In genomic region chr11:95076536-95077111, GRCm38 (mm10) we compare ENCODE assay signal across 8 mouse cellular contexts. TPM values are rescaled to one million over a fixed set of nuclear protein-coding genes. Genes with fewer than 3 reads are reported as not detected.
A peak's percentile ranks its signal among the peaks of the same experiment; 100 is the strongest.
DNase-seq lines count a peak whose midpoint lies in the region; ATAC-seq and TF ChIP-seq lines count a peak whose summit lies in the region.

Gene Itga3, minus strand, starts transcription at chr11:95076801.

- TF ChIP-seq EP300 in CH12.LX (IDR thresholded peaks at IDR 0.05; ENCODE audit: low read length), result 0 out of 2 replicates have a peak, but pooled peaks have one; percentile 12

- dilution Hi-C loops in CH12.LX (cut with MboI; ENCODE audit: extremely low pct_ligation_motif_present, extremely low pct_unique_long_range_greater_than_20kb, low sequenced_read_pairs), result no loop called here

- intact Hi-C loops in heart, postnatal 25 days (cut with DNase I), result loop anchor here (1.0 kb wide), 1 partner anchor 30 kb away; no protein-coding TSS in a partner anchor

- peak within 1 kb of the TSS; percentile 64 to 82 (median 75) for H3K4me3 ChIP-seq in CH12.LX (replicated peaks in 1 of 3; ENCODE audit: low read depth in 2 of 3, low read length in 2 of 3, poor library complexity in 1 of 3)
- peak within 1 kb of the TSS; percentile 56 for H3K4me3 ChIP-seq in forebrain, embryonic 14.5 days (ENCODE audit: low read depth, low read length)
- H3K4me3 ChIP-seq in liver, embryonic 16.5 days (ENCODE audit: low read depth, low read length), result peak within 1 kb of the TSS; percentile 55
- peak within 1 kb of the TSS; percentile 55 for H3K4me3 ChIP-seq in olfactory bulb, adult 2 months (ENCODE audit: insufficient read depth, low read depth, low read length)

- TF ChIP-seq CTCF in CH12.LX (conservative IDR thresholded peaks at IDR 0.05 in 1 of 2, IDR thresholded peaks at IDR 0.05 in 1 of 2; ENCODE audit: low read depth in 2 of 2, low read length in 2 of 2), result no peak
- TF ChIP-seq CTCF in brain, embryonic 14.5 days (IDR thresholded peaks at IDR 0.05; ENCODE audit: borderline replicate concordance, extremely low read depth, insufficient read depth, insufficient read length), result no peak
- TF ChIP-seq CTCF in olfactory bulb, adult 2 months (IDR thresholded peaks at IDR 0.05; ENCODE audit: insufficient read depth, low read depth, low read length), result no peak

- H3K4me2 ChIP-seq in CH12.LX (ENCODE audit: insufficient read depth, low read depth, poor library complexity, severe bottlenecking), result peak within 1 kb of the TSS; percentile 58
- H3K4me2 ChIP-seq in forebrain, embryonic 14.5 days (ENCODE audit: low read length), result peak within 1 kb of the TSS; percentile 89
- H3K4me2 ChIP-seq in liver, embryonic 16.5 days (ENCODE audit: low read depth, low read length), result peak within 1 kb of the TSS; percentile 34

- peak within 1 kb of the TSS; percentile 56 for H3K27ac ChIP-seq in CH12.LX (ENCODE audit: insufficient read depth, low read depth)
- no peak within 1 kb of the TSS for H3K27ac ChIP-seq in forebrain, embryonic 14.5 days (ENCODE audit: low read depth, low read length)
- H3K27ac ChIP-seq in liver, embryonic 16.5 days (ENCODE audit: low read length), result peak within 1 kb of the TSS; percentile 40; the same call in 1 of the 2 replicates
- no peak within 1 kb of the TSS for H3K27ac ChIP-seq in olfactory bulb, adult 2 months (ENCODE audit: insufficient read depth, low read depth, low read length)

- DNase-seq in CH12.LX (ENCODE audit: extremely low read depth), result peak; percentile 74
- peak; percentile 78 for DNase-seq in brain, embryonic 14.5 days (ENCODE audit: low read depth)
- DNase-seq in forebrain, embryonic 14.5 days (ENCODE audit: low spot score), result peak; percentile 66
- DNase-seq in heart, postnatal 25 days (ENCODE audit: low spot score), result peak; percentile 52
- peak; percentile 40 for DNase-seq in layer of hippocampus, adult 11-12 months (ENCODE audit: low spot score)
- DNase-seq in thymus, postnatal 4 days, result peak; percentile 68

- no peak for TF ChIP-seq RAD21 in CH12.LX (IDR thresholded peaks at IDR 0.05; ENCODE audit: low read depth, low read length)

- peaks cover 27% of the 10 kb centered on the region for H3K27me3 ChIP-seq in CH12.LX (replicated peaks)
- H3K27me3 ChIP-seq in forebrain, embryonic 14.5 days (replicated peaks; ENCODE audit: control insufficient read depth, insufficient read depth, low read length), result peaks cover 13% of the 10 kb centered on the region; the same call in 1 of the 2 replicates
- H3K27me3 ChIP-seq in liver, embryonic 16.5 days (ENCODE audit: control insufficient read depth, insufficient read depth, low read depth, low read length), result peaks cover 48% of the 10 kb centered on the region

- H3K9ac ChIP-seq in CH12.LX (ENCODE audit: insufficient read depth, low read depth), result peak within 1 kb of the TSS; percentile 46
- peak within 1 kb of the TSS; percentile 68 for H3K9ac ChIP-seq in forebrain, embryonic 14.5 days (ENCODE audit: low read length)
- H3K9ac ChIP-seq in liver, embryonic 16.5 days (ENCODE audit: low read depth, low read length), result peak within 1 kb of the TSS; percentile 19

- under 1% methylated on average over 51 of the region's 51 CpGs for WGBS in forebrain, embryonic 14.5 days
- WGBS in liver, embryonic 16.5 days (ENCODE audit: insufficient replicate concordance), result 1% methylated on average over 39 of the region's 51 CpGs
- under 1% methylated on average over 50 of the region's 51 CpGs for WGBS in olfactory bulb, adult 2 months

- in situ Hi-C loops in CH12.LX (cut with MboI; ENCODE audit: low pct_ligation_motif_present, low pct_unique_long_range_greater_than_20kb, low sequenced_read_pairs), result no loop called here

- peak; percentile 69 for TF ChIP-seq POLR2A in CH12.LX (IDR thresholded peaks at IDR 0.05; ENCODE audit: low read depth, low read length)
- peak; percentile 15; the same call in 1 of the 2 replicates for TF ChIP-seq POLR2A in brain, embryonic 14.5 days (IDR thresholded peaks at IDR 0.05; ENCODE audit: borderline replicate concordance, extremely low read depth, insufficient read depth, insufficient read length, poor library complexity, severe bottlenecking)
- TF ChIP-seq POLR2A in olfactory bulb, adult 2 months (IDR thresholded peaks at IDR 0.05; ENCODE audit: insufficient read depth, low read depth, low read length), result no peak

- peak; percentile 73 for ATAC-seq in forebrain, embryonic 14.5 days
- ATAC-seq in liver, embryonic 16.5 days (ENCODE audit: low read depth), result peak; percentile 85

- peaks cover 24% of the 10 kb centered on the region for H3K79me2 ChIP-seq in CH12.LX (replicated peaks; ENCODE audit: control insufficient read depth, extremely low read depth, insufficient read depth, poor library complexity, severe bottlenecking)

- H3K4me1 ChIP-seq in CH12.LX (ENCODE audit: control insufficient read depth in 1 of 2, insufficient read depth in 2 of 2), result peaks cover 26 to 63% of the 10 kb centered on the region in 2 experiments
- H3K4me1 ChIP-seq in forebrain, embryonic 14.5 days (ENCODE audit: control insufficient read depth, insufficient read depth, low read length), result 0 out of 2 replicates have a peak, but pooled peaks cover 3% of the 10 kb centered on the region
- H3K4me1 ChIP-seq in liver, embryonic 16.5 days (ENCODE audit: control insufficient read depth, low read depth, low read length), result peaks cover 5% of the 10 kb centered on the region
- H3K4me1 ChIP-seq in olfactory bulb, adult 2 months (ENCODE audit: control insufficient read depth, insufficient read depth, low read length), result peaks cover 24% of the 10 kb centered on the region

- peaks cover 0 to 6% of the 10 kb centered on the region in 2 experiments for H3K36me3 ChIP-seq in CH12.LX (replicated peaks in 1 of 2; ENCODE audit: control insufficient read depth in 1 of 2, insufficient read depth in 1 of 2, low read length in 1 of 2)
- no peaks in the 10 kb centered on the region for H3K36me3 ChIP-seq in forebrain, embryonic 14.5 days (ENCODE audit: control insufficient read depth, insufficient read depth, low read length)
- H3K36me3 ChIP-seq in liver, embryonic 16.5 days (ENCODE audit: control insufficient read depth, insufficient read depth), result no peaks in the 10 kb centered on the region

- no peaks in the 10 kb centered on the region for H3K9me3 ChIP-seq in CH12.LX (replicated peaks; ENCODE audit: low read length)
- no peaks in the 10 kb centered on the region for H3K9me3 ChIP-seq in forebrain, embryonic 14.5 days (replicated peaks; ENCODE audit: control insufficient read depth, low read length)
- H3K9me3 ChIP-seq in liver, embryonic 16.5 days (replicated peaks; ENCODE audit: control insufficient read depth, low read length), result no peaks in the 10 kb centered on the region

TF ChIP-seq in CH12.LX, 34 proteins besides CTCF, POLR2A, EP300 and RAD21:
- TF ChIP-seq MAZ (IDR thresholded peaks at IDR 0.05; ENCODE audit: low read depth, low read length), result peak; percentile 88
- no peak for TF ChIP-seq CHD1 (IDR thresholded peaks at IDR 0.05; ENCODE audit: low read depth, low read length)
- TF ChIP-seq USF2 (conservative IDR thresholded peaks at IDR 0.05; ENCODE audit: low read depth, low read length), result no peak
- TF ChIP-seq SMC3 (IDR thresholded peaks at IDR 0.05; ENCODE audit: low read depth, low read length), result no peak; the same call in 1 of the 2 replicates
- 0 out of 2 replicates have a peak, but pooled peaks have one; percentile 63 for TF ChIP-seq RCOR1 (conservative IDR thresholded peaks at IDR 0.05; ENCODE audit: low read depth, low read length)
- TF ChIP-seq MEF2A (IDR thresholded peaks at IDR 0.05; ENCODE audit: borderline replicate concordance, low read depth, low read length), result peak; percentile 53; the same call in 1 of the 2 replicates
- peak; percentile 0; the same call in 1 of the 2 replicates for TF ChIP-seq ZMIZ1 (IDR thresholded peaks at IDR 0.05; ENCODE audit: low read depth, low read length)
- TF ChIP-seq BHLHE40 (IDR thresholded peaks at IDR 0.05; ENCODE audit: low read depth, low read length), result no peak
- TF ChIP-seq NRF1 (IDR thresholded peaks at IDR 0.05; ENCODE audit: low read depth, low read length), result peak; percentile 32; the same call in 1 of the 2 replicates
- peak; percentile 39; the same call in 1 of the 2 replicates for TF ChIP-seq IRF4 (IDR thresholded peaks at IDR 0.05; ENCODE audit: low read depth, low read length)
- peak; percentile 29; the same call in 1 of the 2 replicates for TF ChIP-seq UBTF (IDR thresholded peaks at IDR 0.05; ENCODE audit: low read depth, low read length)
- TF ChIP-seq TCF12 (IDR thresholded peaks at IDR 0.05; ENCODE audit: low read depth, low read length), result peak; percentile 66
- TF ChIP-seq TBP (conservative IDR thresholded peaks at IDR 0.05; ENCODE audit: low read depth, low read length), result peak; percentile 36; the same call in 1 of the 2 replicates
- peak; percentile 31; the same call in 1 of the 2 replicates for TF ChIP-seq ETS1 (conservative IDR thresholded peaks at IDR 0.05; ENCODE audit: low read depth, low read length)
- TF ChIP-seq ELF1 (IDR thresholded peaks at IDR 0.05; ENCODE audit: low read depth, low read length), result peak; percentile 76

RNA-seq across cellular contexts. Expression of gene Itga3, which starts in this region (rescaled TPM):
- total RNA-seq in CH12.LX (2012; rRNA removed) (34.9 and 53.0 TPM in 2 replicates), CH12.LX (2014; rRNA removed) (5.5 and 5.8 TPM in 2 replicates)
- polyA plus RNA-seq in CH12.LX (2012; ENCODE audit: insufficient read length, low read depth), result 8.3 and 9.0 TPM in 2 replicates
- 23.4 and 29.3 TPM in 2 replicates for polyA plus RNA-seq in brain, embryonic 14.5 days (2012; rRNA removed)
- polyA plus RNA-seq in forebrain, embryonic 14.5 days (2014; fragmentation: Nextera tagmentation; extraction: Ambion mirVana), result 4.1 and 4.8 TPM in 2 replicates
- 10 to 100 TPM; 10.8 to 11.7 TPM for total RNA-seq in heart, postnatal 25 days (2021)
- polyA plus RNA-seq in liver, embryonic 16.5 days (2015; fragmentation: Nextera tagmentation; extraction: Ambion mirVana), result 1.7 and 2.2 TPM in 2 replicates
- polyA plus RNA-seq in olfactory bulb, adult 2 months (2012; ENCODE audit: insufficient read depth, insufficient read length, low replicate concordance, missing spikeins), result not detected in 2 replicates

Comparison
In these comparisons a context has a peak if more than half of its experiments do, and no peak if none do; other contexts are left out.
1. H3K27ac ChIP-seq: peak in CH12.LX (single experiment) and liver, embryonic 16.5 days (single experiment); none in forebrain, embryonic 14.5 days (single experiment) and olfactory bulb, adult 2 months (single experiment).
2. H3K4me2 ChIP-seq: peak in every context shown above with its lines; median percentile 89 in forebrain, embryonic 14.5 days; 58 in CH12.LX; 34 in liver, embryonic 16.5 days.
3. Peak in every context shown above with its lines, with median percentiles within 50 percentile points of each other: DNase-seq, H3K4me3 ChIP-seq and H3K9ac ChIP-seq.